Mouse (Mus musculus): ENCODE data around the gene Mier3.
"Not testable (repeated sequence)": the region's sequence is repeated elsewhere in the genome, so short reads cannot be mapped to it uniquely, and the experiment has no call there.

The Mier3 gene

GRCm38 (mm10) chr13:111703396-111703795 lies 22.6 kb downstream of the Mier3 start:
- no peak for DNase-seq (ENCODE audit: low read depth)

GRCm38 (mm10) chr13:111703952-111704351 lies 23.2 kb downstream of the Mier3 start:
- DNase-seq (ENCODE audit: low read depth), result not testable (repeated sequence)

GRCm38 (mm10) chr13:111710531-111710930 lies 29.8 kb downstream of the Mier3 start:
- no peak for DNase-seq (ENCODE audit: low read depth)

GRCm38 (mm10) chr13:111719726-111720125 lies 38.9 kb downstream of the Mier3 start:
- DNase-seq (ENCODE audit: low read depth), result no peak

GRCm38 (mm10) chr13:111724811-111725164 lies 44.0 kb downstream of the Mier3 start:
- no peak for DNase-seq (ENCODE audit: low read depth)

GRCm38 (mm10) chr13:111725165-111726077 lies 44.6 kb downstream of the Mier3 start:
- peak; percentile 99 for DNase-seq (ENCODE audit: low read depth)

- DNase-seq (ENCODE audit: low read depth), result peak; percentile 49
Observed at GRCm38 (mm10) chr13:111726898-111727297, 46.1 kb downstream of the Mier3 start.

- peak; percentile 66 for DNase-seq (ENCODE audit: low read depth)
Observed at GRCm38 (mm10) chr13:111741204-111741990, 60.6 kb downstream of the Mier3 start.

GRCm38 (mm10) chr13:111741991-111742615 lies 61.3 kb downstream of the Mier3 start:
- DNase-seq (ENCODE audit: low read depth), result peak; percentile 83

GRCm38 (mm10) chr13:111744233-111745000 lies 63.6 kb downstream of the Mier3 start:
- no peak for DNase-seq (ENCODE audit: low read depth)

- DNase-seq (ENCODE audit: low read depth), result no peak
Observed at GRCm38 (mm10) chr13:111745216-111745615, 64.4 kb downstream of the Mier3 start.

- DNase-seq (ENCODE audit: low read depth), result no peak
Observed at GRCm38 (mm10) chr13:111746831-111747230, 66.1 kb downstream of the Mier3 start.

- no peak for DNase-seq (ENCODE audit: low read depth)
Observed at GRCm38 (mm10) chr13:111748301-111749062, 67.7 kb downstream of the Mier3 start.

GRCm38 (mm10) chr13:111753321-111753720 lies 72.5 kb downstream of the Mier3 start:
- no peak for DNase-seq (ENCODE audit: low read depth)

GRCm38 (mm10) chr13:111755377-111755776 lies 74.6 kb downstream of the Mier3 start:
- no peak for DNase-seq (ENCODE audit: low read depth)

- DNase-seq (ENCODE audit: low read depth), result no peak
Observed at GRCm38 (mm10) chr13:111755937-111756336, 75.2 kb downstream of the Mier3 start.

GRCm38 (mm10) chr13:111756986-111757385 lies 76.2 kb downstream of the Mier3 start:
- DNase-seq (ENCODE audit: low read depth), result no peak

- DNase-seq (ENCODE audit: low read depth), result no peak
Observed at GRCm38 (mm10) chr13:111762526-111762925, 81.7 kb downstream of the Mier3 start.

All from 416B (cell line).